Mouse (Mus musculus): Measurements from ENCODE around the gene Wdr34. TPM values are rescaled to one million over a fixed set of nuclear protein-coding genes. Genes with fewer than 3 reads are reported as not detected.
"Not testable (repeated sequence)": the region's sequence is repeated elsewhere in the genome, so short reads cannot be mapped to it uniquely, and the experiment has no call there.

Wdr34 gene
- total RNA-seq, 2 experiments from 2014 or later = 4.7 to 5.4 TPM

GRCm38 (mm10) chr2:30066046-30066901 lies 17.6 kb upstream of the Wdr34 start:
- DNase-seq = peak; percentile 95

GRCm38 (mm10) chr2:30064298-30064697 lies 15.6 kb upstream of the Wdr34 start:
- no peak for DNase-seq

GRCm38 (mm10) chr2:30063791-30064190 lies 15.1 kb upstream of the Wdr34 start:
- no peak for DNase-seq

GRCm38 (mm10) chr2:30063235-30063634 lies 14.6 kb upstream of the Wdr34 start:
- no peak for DNase-seq

GRCm38 (mm10) chr2:30062249-30063093 lies 13.8 kb upstream of the Wdr34 start:
- peak; percentile 47 for DNase-seq

GRCm38 (mm10) chr2:30061215-30062166 lies 12.8 kb upstream of the Wdr34 start:
- DNase-seq = peak; percentile 39

GRCm38 (mm10) chr2:30058418-30058817 lies 9.7 kb upstream of the Wdr34 start:
- no peak for DNase-seq

GRCm38 (mm10) chr2:30057223-30057904 lies 8.7 kb upstream of the Wdr34 start, which contains the start of gene Set:
Gene Set (plus strand): TSS chr2:30057378.
- no peak for DNase-seq

- no peak for DNase-seq
Observed at GRCm38 (mm10) chr2:30056736-30057135, 8.1 kb upstream of the Wdr34 start.

GRCm38 (mm10) chr2:30055310-30055709 lies 6.6 kb upstream of the Wdr34 start:
- not testable (repeated sequence) for DNase-seq

GRCm38 (mm10) chr2:30051992-30052761 lies 3.5 kb upstream of the Wdr34 start:
- no peak for DNase-seq

GRCm38 (mm10) chr2:30049831-30050230 lies 1.1 kb upstream of the Wdr34 start:
- DNase-seq = no peak

GRCm38 (mm10) chr2:30048101-30048501 lies 580 bp downstream of the Wdr34 start:
- no peak for DNase-seq

- DNase-seq = no peak
Observed at GRCm38 (mm10) chr2:30047127-30047526, 1.6 kb downstream of the Wdr34 start.

GRCm38 (mm10) chr2:30044550-30044949 lies 4.1 kb downstream of the Wdr34 start:
- DNase-seq = no peak

- DNase-seq = peak; percentile 89
Observed at GRCm38 (mm10) chr2:30042445-30042844, 6.2 kb downstream of the Wdr34 start.

- DNase-seq = no peak
Observed at GRCm38 (mm10) chr2:30039687-30040086, 9.0 kb downstream of the Wdr34 start.

GRCm38 (mm10) chr2:30038370-30038769 lies 10.3 kb downstream of the Wdr34 start:
- no peak for DNase-seq

- DNase-seq = no peak
Observed at GRCm38 (mm10) chr2:30037762-30038161, 10.9 kb downstream of the Wdr34 start.

- no peak for DNase-seq
Observed at GRCm38 (mm10) chr2:30032957-30033356, 15.7 kb downstream of the Wdr34 start.

Data from gastrocnemius, postnatal 10 days (tissue).